Mouse (Mus musculus): ENCODE results near the gene Crebl2. TPM values are rescaled to one million over a fixed set of nuclear protein-coding genes. Genes with fewer than 3 reads are reported as not detected.

Gene Crebl2
- 2.5 and 3.2 TPM in 2 replicates for polyA plus RNA-seq (2012; rRNA removed; ENCODE audit: low replicate concordance)

GRCm38 (mm10) chr6:134829786-134830700, at the start of gene Crebl2:
TSS of gene Crebl2 (plus strand) at chr6:134830154.

GRCm38 (mm10) chr6:134792141-134793045, 37.6 kb upstream of the Crebl2 start, which contains the start of gene Dusp16:
TSS of gene Dusp16 (minus strand) at chr6:134792625.

GRCm38 (mm10) chr6:134898095-134898965, 68.4 kb downstream of the Crebl2 start, which contains the start of gene Gpr19:
TSS of gene Gpr19 (minus strand) at chr6:134898578.

Other genes with a start within 250 kb of the Crebl2 start
- gene Mansc1, start 197.7 kb upstream of the Crebl2 start, polyA plus RNA-seq (2012; rRNA removed; ENCODE audit: low replicate concordance): 4.4 and 14.2 TPM in 2 replicates
- 23.0 and 27.1 TPM in 2 replicates for gene Borcs5, start 190.6 kb upstream of the Crebl2 start, polyA plus RNA-seq (2012; rRNA removed; ENCODE audit: low replicate concordance)
- 21.3 and 24.7 TPM in 2 replicates for gene Dusp16, start 37.5 kb upstream of the Crebl2 start, polyA plus RNA-seq (2012; rRNA removed; ENCODE audit: low replicate concordance)
- 6.0 and 7.1 TPM in 2 replicates for gene Gpr19, start 68.4 kb downstream of the Crebl2 start, polyA plus RNA-seq (2012; rRNA removed; ENCODE audit: low replicate concordance)
- gene Cdkn1b, start 90.2 kb downstream of the Crebl2 start, polyA plus RNA-seq (2012; rRNA removed; ENCODE audit: low replicate concordance): 14.5 and 16.3 TPM in 2 replicates
- gene Apold1, start 151.6 kb downstream of the Crebl2 start, polyA plus RNA-seq (2012; rRNA removed; ENCODE audit: low replicate concordance): 0.34 and 0.62 TPM in 2 replicates
- 14.3 and 16.9 TPM in 2 replicates for gene Ddx47, start 181.5 kb downstream of the Crebl2 start, polyA plus RNA-seq (2012; rRNA removed; ENCODE audit: low replicate concordance)
- gene Gprc5a, start 235.5 kb downstream of the Crebl2 start, polyA plus RNA-seq (2012; rRNA removed; ENCODE audit: low replicate concordance): 7.7 and 34.6 TPM in 2 replicates

Data from duodenum, adult 2 months (tissue).